Mouse (Mus musculus) mouse embryonic stem cell (cell line): ENCODE results near the gene Tmem104.

ENCODE experiments used
- in situ Hi-C, 2 experiments: fragments of 300-500 bp; cut with MboI; formaldehyde crosslinking; loops; 1 replicate in 1 of 2; 3 replicates in 1 of 2; pipeline ENCODE4 v1.14.3; 2019 to 2020; ENCODE audit warnings: low sequenced_read_pairs in 2 of 2, low pct_unique_long_range_greater_than_20kb in 1 of 2, mixed read lengths in 1 of 2; ENCODE audit not compliant: unreplicated experiment in 1 of 2

Tmem104 gene

GRCm38 (mm10) chr11:115163568-115164150 is 23.6 kb upstream of the Tmem104 start:
- in situ Hi-C loops = loop anchor here in 1 of 2 experiments (25.0 kb wide), 1 partner anchor 99 kb away; the partner anchor contains the start of gene Grin2c

DNA sequence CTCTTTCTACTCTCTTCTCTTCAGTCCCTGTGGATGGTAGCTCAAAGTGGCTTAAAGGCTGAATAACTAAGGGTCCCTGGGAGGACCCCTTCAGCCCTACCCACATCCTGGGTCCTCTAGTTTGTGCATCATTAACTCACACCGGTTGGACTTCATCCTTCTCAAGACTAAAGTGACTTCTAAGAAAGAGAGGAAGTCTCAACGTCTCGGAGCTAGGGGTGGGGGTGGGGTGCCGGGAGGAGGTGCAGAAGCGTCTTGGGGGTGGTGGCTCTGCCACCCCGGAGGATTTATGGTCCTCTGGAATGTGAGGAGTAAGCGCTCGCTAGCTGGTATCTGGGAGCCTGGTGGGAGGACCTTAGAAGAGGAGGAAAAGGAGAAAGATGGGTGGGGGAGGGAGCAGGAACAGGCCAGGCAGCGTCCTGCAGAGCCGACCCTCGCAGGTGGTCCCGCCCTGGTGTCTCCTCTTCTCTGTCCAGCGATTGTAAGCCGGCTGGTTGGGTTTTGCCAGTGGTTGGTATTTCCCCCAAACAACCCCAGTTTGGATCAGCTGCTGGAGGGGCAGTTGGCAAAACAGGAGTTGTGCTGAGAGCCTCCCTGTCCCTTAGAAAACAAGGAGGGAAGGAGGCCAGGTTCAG is 22.8 kb upstream of the Tmem104 start:
- in situ Hi-C loops = loop anchor here in 1 of 2 experiments (25.0 kb wide), 1 partner anchor 98 kb away; the partner anchor contains the start of gene Grin2c

DNA sequence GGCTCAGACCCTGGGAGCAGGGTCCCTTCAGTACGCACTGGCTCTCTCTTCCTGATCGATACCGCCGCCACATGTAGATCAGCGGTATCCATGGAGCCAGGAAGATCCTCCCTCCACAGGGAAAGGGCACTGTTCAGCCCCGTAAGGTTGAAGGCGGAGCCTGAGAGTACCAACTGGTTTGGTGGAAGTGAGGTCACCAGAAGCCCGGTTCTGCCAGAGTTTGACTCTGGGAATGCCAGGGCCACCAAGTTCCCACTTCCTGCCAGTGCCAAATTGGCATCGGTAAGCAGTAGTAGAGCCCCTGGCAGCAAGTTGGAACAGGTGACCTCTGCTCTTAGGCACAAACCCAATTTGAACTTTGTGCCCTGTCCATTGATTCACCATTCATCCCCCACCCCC is 22.3 kb upstream of the Tmem104 start:
- in situ Hi-C loops = loop anchor here in 1 of 2 experiments (25.0 kb wide), 1 partner anchor 97 kb away; the partner anchor contains the start of gene Grin2c

GRCm38 (mm10) chr11:115166776-115167175 is 20.5 kb upstream of the Tmem104 start:
- in situ Hi-C loops = loop anchor here in 1 of 2 experiments (25.0 kb wide), 1 partner anchor 96 kb away; the partner anchor contains the start of gene Grin2c

DNA sequence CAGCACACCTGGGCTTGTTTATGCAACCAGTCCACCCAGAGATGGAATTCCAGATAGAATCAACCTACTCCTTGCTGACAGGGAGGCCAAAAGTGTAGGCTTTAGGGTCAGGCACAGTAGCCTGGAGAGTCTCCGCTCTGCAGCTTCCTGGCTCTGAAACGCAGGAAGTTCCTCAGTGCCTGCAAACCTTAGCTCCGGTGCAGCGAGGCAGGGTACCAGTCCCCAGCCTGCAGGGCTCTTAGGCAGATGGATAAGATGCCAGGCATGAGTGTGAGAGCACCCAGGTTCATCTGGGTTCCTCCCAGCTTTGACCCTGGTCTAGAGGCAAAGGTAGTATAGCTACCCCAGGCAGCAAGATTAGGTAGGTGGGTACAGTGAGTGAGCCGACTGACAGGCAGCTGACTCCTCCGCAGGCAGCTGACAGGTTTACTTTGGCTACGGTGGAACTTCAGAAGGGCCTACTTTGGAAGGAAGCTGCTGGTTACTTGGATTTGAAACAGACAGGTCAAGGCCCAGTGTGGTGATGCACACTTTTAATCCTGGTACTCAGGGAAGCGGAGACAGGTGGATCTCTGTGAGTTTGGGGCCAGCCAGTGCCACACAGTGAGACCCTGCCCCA is 19.5 kb upstream of the Tmem104 start:
- in situ Hi-C loops = loop anchor here in 1 of 2 experiments (25.0 kb wide), 1 partner anchor 95 kb away; the partner anchor contains the start of gene Grin2c

- in situ Hi-C loops = loop anchor here in 1 of 2 experiments (25.0 kb wide), 1 partner anchor 93 kb away; the partner anchor contains the start of gene Grin2c
These were observed 17.9 kb upstream of the Tmem104 start for GRCm38 (mm10) chr11:115169430-115169829.

GRCm38 (mm10) chr11:115171125-115171524 is 16.2 kb upstream of the Tmem104 start:
- in situ Hi-C loops = loop anchor here in 1 of 2 experiments (25.0 kb wide), 1 partner anchor 91 kb away; the partner anchor contains the start of gene Grin2c

DNA sequence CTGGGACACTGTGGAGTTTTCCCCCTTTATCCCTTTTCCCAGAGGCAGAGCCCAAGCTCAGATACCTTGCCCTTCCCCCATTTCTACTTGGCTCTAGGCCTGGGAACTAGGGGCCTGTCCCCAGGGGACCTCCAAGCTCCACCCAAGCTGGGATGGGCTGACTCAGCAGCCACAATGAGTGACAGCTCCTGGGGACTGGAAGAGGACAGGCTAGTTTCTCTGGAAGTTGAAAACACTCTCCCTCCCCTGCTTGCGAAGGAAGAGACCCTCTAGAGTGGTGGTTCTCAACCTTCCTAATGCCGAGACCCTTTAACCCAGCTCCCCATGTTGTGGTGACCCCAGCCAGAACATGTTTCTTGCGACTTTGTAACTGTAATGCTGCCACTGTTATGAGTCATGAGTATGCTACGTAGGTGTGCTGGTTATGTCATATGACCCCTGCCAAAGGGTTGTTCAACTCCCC is 14.4 kb upstream of the Tmem104 start:
- in situ Hi-C loops = loop anchor here in 1 of 2 experiments (25.0 kb wide), 1 partner anchor 89 kb away; the partner anchor contains the start of gene Grin2c

DNA sequence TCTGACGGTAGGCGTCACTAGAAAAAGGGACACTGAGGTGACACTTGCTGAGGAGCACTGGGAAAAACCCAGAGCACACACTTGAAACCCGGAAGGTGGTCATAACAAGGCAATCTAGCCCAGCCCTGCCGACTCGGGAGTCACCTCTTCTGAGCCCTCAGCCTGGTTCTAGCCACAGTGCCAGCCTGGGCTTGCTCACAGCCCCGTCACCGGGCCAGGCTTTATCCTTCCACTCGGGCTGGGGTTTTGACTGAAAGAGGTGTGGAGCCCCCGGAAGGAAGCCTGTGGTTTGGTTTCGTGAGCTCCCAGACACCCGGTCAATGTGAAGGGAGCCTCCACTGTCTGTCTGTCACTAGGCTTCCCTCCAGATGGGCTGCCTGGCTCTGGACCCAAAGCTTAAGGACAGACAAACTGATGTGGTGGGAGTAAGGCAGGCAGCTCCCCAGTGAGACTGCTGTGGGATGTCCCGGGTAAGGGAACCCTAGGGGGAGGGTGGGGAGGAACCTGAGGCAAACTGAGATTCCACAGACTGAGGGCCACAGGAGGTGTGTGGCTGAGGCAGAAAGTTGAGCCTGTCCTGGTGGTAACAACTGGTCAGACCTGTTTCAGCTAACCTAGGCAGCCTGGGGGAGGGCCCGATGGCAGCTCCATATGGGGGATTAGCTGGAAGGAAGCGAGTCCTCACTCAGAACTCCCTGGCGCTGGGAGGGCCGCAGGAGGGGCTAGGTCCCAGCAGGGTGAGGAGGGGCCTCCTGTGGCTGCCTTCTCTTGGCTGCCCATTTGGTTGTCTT is 13.5 kb upstream of the Tmem104 start:
- in situ Hi-C loops = loop anchor here in 1 of 2 experiments (25.0 kb wide), 1 partner anchor 89 kb away; the partner anchor contains the start of gene Grin2c

DNA sequence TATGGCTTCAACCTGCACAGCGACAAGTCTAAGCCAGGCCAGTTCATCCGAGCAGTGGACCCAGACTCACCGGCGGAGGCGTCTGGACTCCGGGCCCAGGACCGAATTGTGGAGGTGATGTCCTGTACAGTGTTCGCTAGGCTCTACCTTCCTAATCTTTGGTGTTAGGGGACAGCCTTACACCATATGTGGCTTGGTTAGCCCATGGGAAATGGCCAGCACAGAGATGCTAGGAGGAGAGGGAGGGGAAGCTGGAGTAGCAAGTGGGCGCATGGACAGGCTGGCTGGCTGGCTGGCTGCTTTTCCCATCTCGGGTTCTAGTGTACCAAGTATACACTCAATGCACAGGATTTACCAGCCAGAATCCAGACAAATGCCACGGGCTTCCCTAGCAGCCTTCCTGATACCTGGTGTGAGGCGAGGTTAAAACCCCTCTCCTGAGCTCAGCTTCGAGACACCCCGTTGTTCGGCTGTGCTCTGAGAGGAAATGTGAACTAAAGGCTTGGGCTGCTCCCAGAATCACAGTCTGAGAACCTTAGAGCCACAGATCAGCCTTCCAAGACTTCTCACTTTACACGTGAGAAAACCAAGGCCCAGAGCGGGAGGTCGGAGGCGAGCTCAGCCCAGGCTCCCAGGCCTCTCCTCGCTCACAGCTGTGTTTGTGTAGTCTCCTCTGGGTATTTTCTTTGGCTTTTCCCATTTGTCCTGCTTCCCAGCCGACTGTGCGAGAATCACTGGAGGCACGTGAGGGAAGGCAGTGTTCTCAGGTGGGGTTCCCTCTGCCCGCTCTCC is 10.7 kb upstream of the Tmem104 start:
- in situ Hi-C loops = no loop called here

GRCm38 (mm10) chr11:115177559-115178195 is 9.6 kb upstream of the Tmem104 start:
- in situ Hi-C loops = no loop called here

GRCm38 (mm10) chr11:115178766-115179165 is 8.5 kb upstream of the Tmem104 start:
- in situ Hi-C loops = no loop called here

DNA sequence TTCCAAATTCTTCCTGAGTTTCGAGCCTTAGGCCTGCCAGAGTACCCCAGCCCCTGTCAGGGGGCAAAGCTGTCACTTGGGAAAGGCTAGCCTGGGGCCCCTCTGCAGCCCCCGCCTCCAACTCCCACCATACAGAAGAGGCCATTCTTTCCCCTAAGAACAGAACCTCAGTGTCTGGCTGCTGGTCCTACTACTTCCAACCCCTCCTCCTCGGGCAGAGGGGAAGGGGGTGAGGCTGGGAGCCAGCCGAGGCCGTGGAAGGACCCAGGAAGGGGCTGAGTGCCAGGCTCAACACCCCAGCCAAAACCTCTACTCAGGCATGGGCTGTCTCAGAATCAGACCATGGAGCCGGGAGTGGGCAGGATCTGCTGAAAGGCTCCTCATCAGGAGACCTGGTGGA is 8.1 kb upstream of the Tmem104 start:
- in situ Hi-C loops = no loop called here

- in situ Hi-C loops = no loop called here
These were observed 7.4 kb upstream of the Tmem104 start for GRCm38 (mm10) chr11:115179881-115180280.

DNA sequence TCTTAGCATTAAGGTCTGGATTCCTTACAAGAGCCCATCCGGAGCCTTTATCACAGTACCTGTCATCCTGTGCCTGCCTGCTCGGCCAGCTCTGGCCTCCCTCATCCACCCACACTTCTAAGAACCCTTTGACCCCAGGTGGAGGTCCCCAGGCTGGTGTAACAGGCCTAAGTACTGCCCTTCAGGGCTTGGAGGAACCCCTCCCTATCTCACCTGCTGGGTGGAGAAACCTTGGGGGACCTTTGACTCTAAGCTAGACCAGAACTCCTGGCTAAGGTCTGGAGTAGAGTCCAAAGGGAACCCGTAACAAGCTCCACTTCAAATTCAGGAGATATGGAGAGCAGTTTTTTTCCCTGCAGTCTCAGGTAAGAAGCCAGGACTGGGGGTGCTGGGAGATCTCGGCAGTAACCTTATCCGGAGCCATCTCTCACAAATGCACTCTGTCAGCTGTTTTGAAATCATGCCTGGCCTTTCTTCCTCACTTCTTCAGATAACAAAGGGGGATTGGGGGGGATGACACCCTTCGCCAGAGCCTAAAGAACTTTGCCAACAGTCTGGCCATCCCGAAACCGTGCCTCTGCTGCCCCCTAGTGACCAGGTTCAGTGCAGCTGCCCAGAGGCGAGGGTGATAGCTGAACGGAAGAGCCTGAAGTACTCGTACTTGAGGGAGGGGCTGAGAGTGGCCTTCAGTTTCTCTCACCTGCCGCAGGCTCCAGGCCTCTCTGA is 5.2 kb upstream of the Tmem104 start:
- in situ Hi-C loops = no loop called here

DNA sequence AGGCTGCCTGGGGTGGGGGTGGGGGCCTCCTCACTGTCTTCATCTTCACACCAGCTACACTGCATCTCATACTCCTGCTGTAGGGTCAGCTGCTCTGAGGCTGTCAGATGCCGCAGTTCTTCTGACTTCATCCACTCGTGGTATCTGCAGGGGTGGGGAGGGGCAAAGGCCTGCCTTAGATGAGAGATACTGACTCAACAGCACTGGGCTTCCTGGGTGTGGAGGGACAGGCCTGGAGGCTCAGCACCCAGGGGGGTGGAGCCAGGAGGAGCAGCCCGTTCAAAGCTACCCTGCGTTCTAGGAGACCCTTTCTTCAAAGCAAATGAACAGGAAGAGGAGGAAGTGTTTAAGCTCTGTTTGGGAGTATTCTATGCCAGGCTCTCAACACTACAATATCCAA is 2.3 kb upstream of the Tmem104 start:
- in situ Hi-C loops = no loop called here

DNA sequence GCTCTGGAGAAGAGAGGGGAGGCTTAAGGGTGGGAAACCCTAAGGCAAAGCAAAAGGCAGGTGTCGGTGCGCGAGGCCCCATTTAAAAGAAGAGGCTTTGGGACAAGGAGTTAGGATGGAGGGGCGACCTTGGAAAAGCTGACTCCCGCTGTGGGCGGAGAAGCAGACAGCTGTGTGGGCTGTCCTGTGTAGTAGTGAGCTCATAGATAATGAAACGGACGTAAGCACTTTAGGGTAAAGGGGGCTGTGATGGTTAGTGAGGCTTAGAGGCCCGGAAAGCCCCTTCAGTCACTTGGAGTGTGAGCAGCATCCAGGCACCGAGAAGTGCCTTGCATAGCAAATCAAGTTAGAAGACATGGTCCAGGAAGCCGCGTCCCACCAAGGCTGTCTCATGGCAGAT is 406 bp downstream of the Tmem104 start, which contains the start of gene Nat9:
Gene Nat9, minus strand, starts transcription at position 167 of the 400 bp plus-strand sequence.
- in situ Hi-C loops = no loop called here
